Mouse (Mus musculus): ENCODE results near the gene Gpr84. TPM values are rescaled to one million over a fixed set of nuclear protein-coding genes. Genes with fewer than 3 reads are reported as not detected.

Gene Gpr84
- polyA plus RNA-seq, 1 experiment from 2014 or later, result 0.36 TPM

- Histone ChIP-seq H3K9me3 (no peaks in the 10 kb centered on the region), H3K4me2 (peak overlapping the region; percentile 76), H3K4me1 (peaks cover 84% of the 10 kb centered on the region), H3K9ac (peak overlapping the region; percentile 24), H3K27me3 (no peaks in the 10 kb centered on the region), H3K4me3 (peak overlapping the region; percentile 48), H3K36me3 (0 out of 2 replicates have a peak, but pooled peaks cover 1% of the 10 kb centered on the region), H3K27ac (peak overlapping the region; percentile 97)
- WGBS, result 10% methylated on average over 8 of the region's 8 CpGs
- no peak for ATAC-seq (ENCODE audit: insufficient number of reproducible peaks, low FRiP score, low TSS enrichment, low read depth)
These were observed 6.3 kb downstream of the Gpr84 start for GRCm38 (mm10) chr15:103303916-103304615.

DNA sequence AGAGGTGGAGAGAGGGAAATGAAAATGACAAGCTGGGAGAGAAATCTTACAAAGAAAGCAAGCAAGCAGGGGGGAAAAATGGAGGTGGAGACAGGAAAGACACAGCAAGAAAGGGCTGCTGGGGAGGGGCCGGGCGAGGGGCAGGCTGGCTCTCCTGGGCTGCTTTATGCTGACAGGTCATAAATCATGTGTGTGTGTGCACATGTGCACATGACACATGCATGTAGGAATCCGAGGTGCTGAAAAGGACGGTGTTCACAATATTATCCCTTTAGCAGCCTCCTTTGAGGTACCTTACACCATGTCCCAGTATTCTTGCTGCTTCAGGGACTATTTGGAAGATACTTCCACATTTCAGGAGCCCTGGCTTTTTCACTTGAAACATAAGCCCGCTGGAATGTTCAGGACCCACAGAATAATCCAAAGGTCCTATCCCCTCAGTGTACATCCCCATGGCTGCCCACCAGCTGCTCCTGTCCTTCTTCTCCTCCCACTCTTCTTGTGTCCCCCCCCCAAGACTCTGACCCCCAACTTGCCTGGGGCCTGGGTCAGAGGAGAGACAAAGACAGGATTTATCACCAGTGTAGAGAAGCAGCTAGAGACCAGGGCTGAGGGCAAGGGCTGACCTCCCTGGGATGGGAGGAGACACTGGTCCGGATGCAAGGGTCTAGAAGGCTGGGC is 7.9 kb downstream of the Gpr84 start:
- Histone ChIP-seq H3K9ac (no peak overlapping the region), H3K27ac (peak overlapping the region; percentile 97), H3K27me3 (no peaks in the 10 kb centered on the region), H3K4me2 (no peak overlapping the region), H3K36me3 (peaks cover 14% of the 10 kb centered on the region), H3K4me3 (no peak overlapping the region), H3K4me1 (peaks cover 90% of the 10 kb centered on the region), H3K9me3 (no peaks in the 10 kb centered on the region)
- ATAC-seq (ENCODE audit: insufficient number of reproducible peaks, low FRiP score, low TSS enrichment, low read depth), result no peak
- 18% methylated on average over 6 of the region's 6 CpGs for WGBS

DNA sequence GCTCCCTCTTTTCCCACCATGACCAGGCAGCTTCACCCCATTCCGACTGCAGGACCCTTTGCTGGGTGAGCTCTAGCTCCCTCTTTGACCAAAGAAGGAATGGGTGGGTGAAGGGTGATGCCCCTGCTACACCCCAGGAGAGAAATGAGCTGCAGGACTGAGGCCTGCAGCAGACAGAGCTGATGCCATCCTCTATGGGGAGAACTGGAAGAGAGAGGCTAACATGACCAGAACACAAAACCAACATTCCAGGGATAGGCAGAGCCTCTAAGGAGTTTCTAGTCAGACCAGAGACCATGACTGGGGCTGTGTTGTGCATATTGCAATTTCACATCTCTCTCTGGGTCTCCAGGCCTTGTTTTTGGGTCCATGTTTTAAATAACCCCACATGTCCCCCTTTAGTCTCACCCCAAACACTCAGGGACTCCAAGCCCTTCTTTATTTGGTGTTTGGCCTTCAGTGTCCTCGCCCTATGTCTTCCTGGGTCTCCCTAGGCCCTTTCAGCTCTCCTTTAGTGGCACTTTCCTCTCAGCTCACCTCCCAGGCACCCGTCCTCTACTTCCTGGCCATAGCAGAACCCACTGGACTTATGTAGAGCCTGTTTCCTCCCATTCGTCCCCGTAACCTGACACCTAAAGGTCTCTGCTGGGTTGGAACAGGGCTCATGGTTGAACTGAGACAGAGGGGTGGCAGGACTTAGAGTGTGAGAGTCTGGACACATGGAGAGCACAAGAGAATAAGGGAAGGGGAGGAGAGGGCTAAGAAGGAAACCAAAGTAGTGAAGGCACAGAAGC is 8.7 kb downstream of the Gpr84 start:
- Histone ChIP-seq H3K9ac (no peak overlapping the region), H3K4me3 (no peak overlapping the region), H3K9me3 (no peaks in the 10 kb centered on the region), H3K27me3 (no peaks in the 10 kb centered on the region), H3K36me3 (peaks cover 21% of the 10 kb centered on the region), H3K27ac (peak overlapping the region; percentile 97), H3K4me2 (no peak overlapping the region), H3K4me1 (peaks cover 88% of the 10 kb centered on the region)
- WGBS, result 25% methylated on average over 5 of the region's 5 CpGs
- ATAC-seq (ENCODE audit: insufficient number of reproducible peaks, low FRiP score, low TSS enrichment, low read depth), result no peak

DNA sequence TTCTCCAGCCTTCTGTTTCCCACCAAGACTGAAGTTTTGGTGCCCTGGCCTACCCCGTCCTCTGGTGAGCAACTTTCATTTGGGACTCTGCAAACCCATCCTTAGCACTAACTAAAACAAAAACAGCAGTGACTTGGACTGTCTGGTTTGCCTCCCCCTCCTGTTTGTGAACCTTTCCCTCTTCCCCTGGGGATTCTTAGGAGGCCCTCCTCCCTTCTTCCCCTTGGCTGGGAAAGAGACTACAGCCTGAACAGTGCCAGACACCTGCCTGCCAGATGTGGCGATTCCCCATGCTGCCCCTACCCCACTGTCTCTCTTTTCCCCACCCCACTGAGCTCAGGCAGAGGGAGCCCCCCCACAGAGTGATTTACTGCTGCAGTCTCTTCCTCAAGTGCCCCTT is 9.4 kb downstream of the Gpr84 start:
- Histone ChIP-seq H3K4me1 (peaks cover 86% of the 10 kb centered on the region), H3K27me3 (no peaks in the 10 kb centered on the region), H3K36me3 (peaks cover 24% of the 10 kb centered on the region), H3K9ac (no peak overlapping the region), H3K4me3 (0 out of 2 replicates have a peak overlapping the region, but pooled peaks have one; percentile 19), H3K27ac (peak overlapping the region; percentile 97), H3K4me2 (peak overlapping the region; percentile 40; the same call in 1 of the 2 replicates), H3K9me3 (no peaks in the 10 kb centered on the region)
- 6% methylated on average over 2 of the region's 2 CpGs for WGBS
- ATAC-seq (ENCODE audit: insufficient number of reproducible peaks, low FRiP score, low TSS enrichment, low read depth), result peak; percentile 49

GRCm38 (mm10) chr15:103300560-103300959 is 9.9 kb downstream of the Gpr84 start:
- Histone ChIP-seq H3K27me3 (no peaks in the 10 kb centered on the region), H3K4me3 (peak overlapping the region; percentile 19; the same call in 1 of the 2 replicates), H3K9ac (no peak overlapping the region), H3K36me3 (peaks cover 24% of the 10 kb centered on the region), H3K4me2 (peak overlapping the region; percentile 40), H3K9me3 (no peaks in the 10 kb centered on the region), H3K27ac (peak overlapping the region; percentile 97), H3K4me1 (peaks cover 87% of the 10 kb centered on the region)
- WGBS, result 6% methylated on average over 2 of the region's 2 CpGs
- no peak for ATAC-seq (ENCODE audit: insufficient number of reproducible peaks, low FRiP score, low TSS enrichment, low read depth)

GRCm38 (mm10) chr15:103300067-103300471 is 10.3 kb downstream of the Gpr84 start:
- Histone ChIP-seq H3K27ac (peak overlapping the region; percentile 97), H3K9me3 (no peaks in the 10 kb centered on the region), H3K4me3 (peak overlapping the region; percentile 19; the same call in 1 of the 2 replicates), H3K4me2 (peak overlapping the region; percentile 40), H3K4me1 (peaks cover 90% of the 10 kb centered on the region), H3K36me3 (peaks cover 24% of the 10 kb centered on the region), H3K9ac (no peak overlapping the region), H3K27me3 (no peaks in the 10 kb centered on the region)
- 10% methylated on average over 18 of the region's 18 CpGs for WGBS
- ATAC-seq (ENCODE audit: insufficient number of reproducible peaks, low FRiP score, low TSS enrichment, low read depth), result peak; percentile 59; the same call in 1 of the 2 replicates

DNA sequence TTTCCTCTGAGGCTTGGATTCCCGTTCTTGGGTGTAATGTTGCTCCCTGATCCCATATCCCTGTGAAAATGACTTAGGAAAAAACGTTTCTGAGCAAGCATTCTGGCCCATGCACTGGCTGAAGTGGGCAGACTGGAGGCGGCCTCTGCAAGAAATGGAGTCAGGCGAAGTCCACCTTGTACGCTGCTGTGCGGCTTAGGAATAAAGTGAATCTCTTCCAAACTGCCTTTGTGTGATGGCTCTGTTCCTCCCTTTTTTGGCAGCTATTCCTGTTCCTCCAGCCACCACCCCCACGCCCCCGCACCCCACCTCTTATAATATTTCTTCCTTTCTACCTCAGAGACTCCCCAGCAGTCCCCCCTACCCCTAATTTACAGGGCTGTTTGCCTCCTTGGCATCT is 10.8 kb downstream of the Gpr84 start:
- 32% methylated on average over 8 of the region's 8 CpGs for WGBS
- peak overlapping the region; percentile 40 for H3K4me2 ChIP-seq
- no peak for ATAC-seq (ENCODE audit: insufficient number of reproducible peaks, low FRiP score, low TSS enrichment, low read depth)
- peak overlapping the region; percentile 19; the same call in 1 of the 2 replicates for H3K4me3 ChIP-seq
- no peak overlapping the region for H3K9ac ChIP-seq
- H3K27ac ChIP-seq, result peak overlapping the region; percentile 97
- no peaks in the 10 kb centered on the region for H3K9me3 ChIP-seq
- peaks cover 91% of the 10 kb centered on the region for H3K4me1 ChIP-seq
- H3K36me3 ChIP-seq, result peaks cover 24% of the 10 kb centered on the region
- no peaks in the 10 kb centered on the region for H3K27me3 ChIP-seq

- ATAC-seq (ENCODE audit: insufficient number of reproducible peaks, low FRiP score, low TSS enrichment, low read depth), result no peak
- no peaks in the 10 kb centered on the region for H3K9me3 ChIP-seq
- WGBS, result 51% methylated on average over 5 of the region's 5 CpGs
- peak overlapping the region; percentile 40; the same call in 1 of the 2 replicates for H3K4me2 ChIP-seq
- H3K9ac ChIP-seq, result no peak overlapping the region
- H3K27me3 ChIP-seq, result no peaks in the 10 kb centered on the region
- peaks cover 24% of the 10 kb centered on the region for H3K36me3 ChIP-seq
- H3K4me3 ChIP-seq, result no peak overlapping the region
- peaks cover 87% of the 10 kb centered on the region for H3K4me1 ChIP-seq
- H3K27ac ChIP-seq, result peak overlapping the region; percentile 97
These were observed 11.4 kb downstream of the Gpr84 start for GRCm38 (mm10) chr15:103298861-103299616.

- Histone ChIP-seq H3K9me3 (no peaks in the 10 kb centered on the region), H3K36me3 (peaks cover 31% of the 10 kb centered on the region), H3K9ac (no peak overlapping the region), H3K27ac (0 out of 2 replicates have a peak overlapping the region, but pooled peaks have one; percentile 97), H3K4me3 (no peak overlapping the region), H3K27me3 (no peaks in the 10 kb centered on the region), H3K4me2 (no peak overlapping the region), H3K4me1 (peaks cover 78% of the 10 kb centered on the region)
- no peak for ATAC-seq (ENCODE audit: insufficient number of reproducible peaks, low FRiP score, low TSS enrichment, low read depth)
- WGBS, result 68% methylated on average over 3 of the region's 3 CpGs
These were observed 12.4 kb downstream of the Gpr84 start for GRCm38 (mm10) chr15:103298026-103298425.

DNA sequence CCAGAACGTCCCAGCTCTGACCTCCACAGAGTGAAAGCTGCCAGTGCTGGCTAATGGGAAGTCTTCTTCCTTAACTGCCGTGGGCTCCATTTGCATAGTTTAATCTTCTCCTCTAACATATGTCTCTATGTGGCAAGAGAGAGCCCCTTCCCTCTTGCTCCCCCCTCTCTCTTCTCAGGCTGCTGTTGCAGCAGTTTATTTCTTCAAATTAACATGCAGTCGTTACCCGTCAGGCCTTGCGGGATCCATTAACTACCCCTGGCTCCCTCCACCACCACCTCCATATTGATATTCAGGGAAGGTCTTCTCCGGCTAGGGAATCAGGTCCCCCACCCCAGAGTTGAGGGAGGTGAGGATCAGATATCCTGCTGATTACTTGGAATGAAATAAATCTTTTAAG is 13.1 kb downstream of the Gpr84 start:
- WGBS, result 37% methylated on average over 6 of the region's 6 CpGs
- H3K36me3 ChIP-seq, result peaks cover 37% of the 10 kb centered on the region
- 0 out of 2 replicates have a peak overlapping the region, but pooled peaks have one; percentile 97 for H3K27ac ChIP-seq
- no peak overlapping the region for H3K4me3 ChIP-seq
- H3K9me3 ChIP-seq, result no peaks in the 10 kb centered on the region
- H3K4me2 ChIP-seq, result no peak overlapping the region
- ATAC-seq (ENCODE audit: insufficient number of reproducible peaks, low FRiP score, low TSS enrichment, low read depth), result no peak
- no peak overlapping the region for H3K9ac ChIP-seq
- H3K4me1 ChIP-seq, result peaks cover 76% of the 10 kb centered on the region
- H3K27me3 ChIP-seq, result no peaks in the 10 kb centered on the region

- Histone ChIP-seq H3K27ac (peak overlapping the region; percentile 84), H3K27me3 (no peaks in the 10 kb centered on the region), H3K36me3 (peaks cover 50% of the 10 kb centered on the region), H3K4me3 (no peak overlapping the region), H3K4me2 (no peak overlapping the region), H3K9ac (no peak overlapping the region), H3K4me1 (peaks cover 68% of the 10 kb centered on the region), H3K9me3 (no peaks in the 10 kb centered on the region)
- no peak for ATAC-seq (ENCODE audit: insufficient number of reproducible peaks, low FRiP score, low TSS enrichment, low read depth)
- 6% methylated on average over 5 of the region's 5 CpGs for WGBS
These were observed 14.6 kb downstream of the Gpr84 start for GRCm38 (mm10) chr15:103295851-103296250.
